Mouse (Mus musculus): ENCODE measurements around the gene Smg5.
A peak's percentile ranks its signal among the peaks of the same experiment; 100 is the strongest.
"Not testable (repeated sequence)": the region's sequence is repeated elsewhere in the genome, so short reads cannot be mapped to it uniquely, and the experiment has no call there.

The Smg5 gene

GRCm38 (mm10) chr3:88336058-88337013 is at the start of gene Smg5, which contains the start of gene Tmem79:
TSS of gene Smg5 (plus strand) at chr3:88336260.
TSS of gene Tmem79 (minus strand) at chr3:88336148.
- DNase-seq: peak; percentile 98

GRCm38 (mm10) chr3:88287110-88287509 is 49.0 kb upstream of the Smg5 start, which contains the start of gene Gm38392:
TSS of gene Gm38392 (minus strand) at chr3:88287210.
- DNase-seq: no peak

GRCm38 (mm10) chr3:88288133-88288713 is 47.8 kb upstream of the Smg5 start:
- DNase-seq: not testable (repeated sequence)

GRCm38 (mm10) chr3:88291970-88292369 is 44.1 kb upstream of the Smg5 start:
- peak; percentile 17 for DNase-seq

GRCm38 (mm10) chr3:88295272-88295671 is 40.8 kb upstream of the Smg5 start:
- not testable (repeated sequence) for DNase-seq

- DNase-seq: no peak
These were observed 39.9 kb upstream of the Smg5 start for GRCm38 (mm10) chr3:88296110-88296560.

GRCm38 (mm10) chr3:88296561-88297318 is 39.3 kb upstream of the Smg5 start, which contains the start of the genes Tsacc and Cct3:
TSS of gene Tsacc (minus strand) at chr3:88296999.
TSS of gene Cct3 (plus strand) at chr3:88297116.
- peak; percentile 95 for DNase-seq

GRCm38 (mm10) chr3:88297321-88297851 is 38.7 kb upstream of the Smg5 start:
- DNase-seq: no peak

GRCm38 (mm10) chr3:88299172-88299571 is 36.9 kb upstream of the Smg5 start:
- no peak for DNase-seq

GRCm38 (mm10) chr3:88324951-88325405 is 11.1 kb upstream of the Smg5 start, which contains the start of gene Glmp:
TSS of gene Glmp (plus strand) at chr3:88325023.
- peak; percentile 80 for DNase-seq

GRCm38 (mm10) chr3:88328956-88329355 is 7.1 kb upstream of the Smg5 start:
- no peak for DNase-seq

- DNase-seq: peak; percentile 43
These were observed 4.8 kb upstream of the Smg5 start for GRCm38 (mm10) chr3:88331282-88331681.

- DNase-seq: peak; percentile 29
These were observed 1.9 kb upstream of the Smg5 start for GRCm38 (mm10) chr3:88334029-88334658.

- DNase-seq: no peak
These were observed 1.1 kb upstream of the Smg5 start for GRCm38 (mm10) chr3:88334902-88335435.

- peak; percentile 57 for DNase-seq
These were observed 515 bp upstream of the Smg5 start for GRCm38 (mm10) chr3:88335436-88336053.

GRCm38 (mm10) chr3:88337367-88338020 is 1.4 kb downstream of the Smg5 start:
- DNase-seq: no peak

- DNase-seq: no peak
These were observed 2.3 kb downstream of the Smg5 start for GRCm38 (mm10) chr3:88338316-88338715.

- DNase-seq: no peak
These were observed 2.9 kb downstream of the Smg5 start for GRCm38 (mm10) chr3:88339006-88339405.

GRCm38 (mm10) chr3:88350732-88351131 is 14.7 kb downstream of the Smg5 start:
- DNase-seq: no peak

- DNase-seq: no peak
These were observed 16.8 kb downstream of the Smg5 start for GRCm38 (mm10) chr3:88352907-88353306.

Data from kidney, adult 18-20 months (tissue).